Mouse (Mus musculus): ENCODE results near the gene Nup93.
"Not testable (repeated sequence)": the region's sequence is repeated elsewhere in the genome, so short reads cannot be mapped to it uniquely, and the experiment has no call there.

The Nup93 gene

DNA sequence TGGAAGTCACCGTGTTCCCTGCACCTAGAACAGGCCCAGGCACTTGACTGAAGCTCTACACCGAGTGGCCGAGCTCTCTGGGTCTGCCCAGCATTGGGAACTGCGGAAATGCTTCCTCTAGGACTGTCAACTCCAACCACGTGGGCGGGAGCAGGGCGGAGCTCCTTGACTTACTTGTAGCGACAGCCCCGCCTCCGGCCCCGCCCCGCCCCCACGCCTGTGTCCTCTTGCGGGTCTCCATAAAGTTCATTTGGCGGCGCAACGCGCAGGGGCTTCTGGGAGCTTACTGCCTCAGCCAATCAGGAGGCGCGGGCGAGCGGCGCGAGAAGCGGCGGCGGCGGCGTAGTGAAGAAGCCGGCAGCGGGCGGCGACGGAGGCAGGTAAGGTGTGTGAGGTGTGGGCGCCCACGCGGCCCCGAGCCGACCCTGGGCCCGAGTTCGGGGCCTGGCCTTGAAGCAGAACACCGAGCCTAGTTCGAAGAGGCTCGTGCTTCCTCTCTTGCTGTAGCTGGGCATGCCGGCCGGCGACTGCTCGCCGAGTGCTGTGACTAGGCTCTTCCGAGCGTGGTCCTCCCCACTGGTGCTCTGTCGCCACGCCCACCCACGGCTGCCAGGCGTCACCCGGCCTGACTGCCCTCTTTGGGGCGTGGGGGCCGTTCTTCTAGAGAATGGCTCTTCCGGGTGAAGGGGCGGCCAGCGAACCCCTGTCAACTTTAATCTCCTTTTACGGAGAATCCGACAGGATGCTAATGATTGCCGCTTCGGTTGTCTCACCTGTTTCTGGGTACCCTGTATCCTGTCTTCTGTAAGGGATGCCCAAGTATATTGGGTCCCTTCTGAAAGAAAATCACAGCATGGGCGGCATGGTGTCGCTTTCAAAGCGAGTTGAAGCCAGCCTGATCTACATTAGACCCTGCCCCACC is at the start of gene Nup93:
Gene Nup93 (plus strand): TSS at position 313 of the 922 bp plus-strand sequence.
- DNase-seq (ENCODE audit: low spot score in 2 of 2) = peak; percentile 98 to 99

DNA sequence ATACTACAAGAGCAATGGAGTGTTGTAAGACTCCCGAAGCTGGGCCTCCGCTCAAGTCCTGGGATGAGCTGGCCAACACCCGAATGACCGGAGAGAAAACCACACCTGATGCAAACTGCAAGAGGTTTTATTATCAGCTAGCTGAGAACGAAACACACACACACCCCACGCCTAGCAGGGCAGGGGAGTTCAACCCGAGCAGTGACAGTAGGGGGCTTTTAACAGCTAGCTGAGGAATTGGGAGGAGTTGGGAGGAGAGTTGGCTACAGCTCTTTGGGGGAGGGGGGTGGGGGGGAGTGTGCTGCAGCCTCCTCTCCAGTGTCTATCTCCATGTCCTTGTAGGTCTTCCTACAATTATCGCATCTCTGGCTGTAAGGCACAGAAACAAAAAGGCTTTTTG is 48.6 kb upstream of the Nup93 start:
- DNase-seq (ENCODE audit: low spot score in 2 of 2) = not testable (repeated sequence)

DNA sequence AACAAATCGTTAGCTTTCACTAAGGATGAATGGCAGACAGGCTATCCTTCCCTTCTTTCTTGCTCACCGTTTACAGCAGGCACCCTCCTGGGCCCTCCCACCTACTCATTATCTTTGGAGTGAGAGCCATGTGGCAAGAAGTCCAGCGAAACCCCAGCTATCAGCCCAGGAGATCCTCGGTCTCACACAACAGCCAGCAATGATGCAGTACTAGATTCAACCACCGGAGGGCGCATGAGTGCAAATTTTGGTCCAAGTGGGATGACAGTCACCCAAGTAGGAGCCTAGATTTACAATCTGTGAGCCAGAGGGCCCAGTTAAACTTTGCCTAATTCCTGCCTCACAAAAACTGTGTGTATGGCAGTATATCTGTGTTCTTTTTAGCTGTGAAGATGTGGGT is 47.1 kb upstream of the Nup93 start:
- peak; percentile 63 to 86 for DNase-seq (ENCODE audit: low spot score in 2 of 2)

DNA sequence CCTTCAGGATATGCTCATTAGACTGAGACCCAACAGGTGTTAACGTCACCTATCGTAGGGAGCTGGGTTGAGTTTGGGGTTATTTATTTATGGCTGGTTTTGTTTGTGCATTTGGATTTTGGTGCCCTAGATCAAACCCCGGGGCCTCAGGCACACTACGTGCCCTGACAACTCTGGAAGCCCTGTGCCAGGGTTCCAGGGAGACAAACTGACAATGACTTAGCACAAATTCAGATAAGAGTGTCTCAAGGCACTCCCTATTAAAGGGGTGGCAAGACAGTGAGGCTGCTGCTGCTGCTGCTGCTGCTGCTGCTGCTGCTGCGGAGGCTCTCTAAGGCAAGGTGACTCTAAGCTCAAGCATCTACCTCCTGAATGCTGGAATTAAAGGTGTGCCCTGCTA is 44.8 kb upstream of the Nup93 start:
- no peak for DNase-seq (ENCODE audit: low spot score in 2 of 2)

DNA sequence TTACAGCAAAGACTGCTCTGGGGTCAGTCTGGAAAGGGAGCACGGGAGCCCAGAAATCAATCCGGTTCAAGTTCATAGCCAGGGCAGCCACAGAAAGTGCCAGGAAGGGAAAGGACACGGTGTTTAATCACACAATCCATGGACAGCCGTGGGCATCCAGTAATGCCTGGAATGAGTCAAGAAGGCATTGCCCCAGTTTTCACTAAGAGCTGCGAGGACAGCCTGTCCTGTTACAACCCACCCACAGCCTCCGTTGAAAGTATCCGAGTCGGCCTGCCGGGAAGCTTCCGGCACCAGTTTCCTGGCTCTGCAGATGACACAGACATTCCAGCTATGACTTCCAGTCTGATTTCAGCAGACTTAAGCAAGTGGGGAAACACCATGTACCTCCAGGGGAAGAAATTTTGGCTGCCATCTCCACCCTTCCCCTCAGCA is 43.0 kb upstream of the Nup93 start:
- DNase-seq (ENCODE audit: low spot score in 2 of 2) = peak; percentile 56 to 69

DNA sequence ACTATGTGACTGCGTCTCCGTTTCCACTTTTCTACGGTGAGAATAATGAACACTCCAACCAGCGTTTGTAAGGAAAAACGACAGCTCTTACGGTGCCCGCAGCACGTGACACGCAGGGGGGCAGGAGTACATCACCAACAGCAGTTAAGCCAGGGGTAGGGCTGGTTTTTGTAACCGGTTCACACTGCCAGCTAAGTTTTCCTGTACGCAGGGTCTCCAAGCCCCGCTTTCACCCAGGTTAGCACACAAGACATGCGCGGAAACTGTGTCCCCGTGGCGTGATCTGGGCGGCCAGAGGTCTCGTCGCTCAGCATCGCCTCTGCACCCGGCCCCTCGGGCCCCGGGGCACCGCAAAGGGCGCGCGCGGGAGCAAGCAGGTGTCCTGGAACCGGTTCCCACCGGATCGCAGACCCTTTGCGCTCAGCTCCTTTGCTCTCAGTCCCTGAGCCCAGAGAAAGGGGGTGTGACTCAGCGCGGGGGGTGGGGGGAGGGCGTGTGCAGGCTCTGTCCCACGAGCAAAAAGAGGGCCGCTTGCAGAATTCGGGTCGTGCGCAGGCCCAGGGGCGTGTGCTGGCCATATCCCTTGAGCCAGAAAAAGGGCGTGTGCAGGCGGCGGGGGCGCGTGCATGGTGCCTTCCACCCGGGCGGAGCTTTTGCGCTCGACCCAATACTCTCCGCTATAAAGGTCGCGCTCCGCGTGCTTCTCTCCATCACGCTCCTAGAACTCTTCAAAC is 42.1 kb upstream of the Nup93 start, which contains the start of gene Mt2:
Gene Mt2 (plus strand): TSS at position 590 of the 734 bp plus-strand sequence.
- peak; percentile 66 to 72 for DNase-seq (ENCODE audit: low spot score in 2 of 2)

DNA sequence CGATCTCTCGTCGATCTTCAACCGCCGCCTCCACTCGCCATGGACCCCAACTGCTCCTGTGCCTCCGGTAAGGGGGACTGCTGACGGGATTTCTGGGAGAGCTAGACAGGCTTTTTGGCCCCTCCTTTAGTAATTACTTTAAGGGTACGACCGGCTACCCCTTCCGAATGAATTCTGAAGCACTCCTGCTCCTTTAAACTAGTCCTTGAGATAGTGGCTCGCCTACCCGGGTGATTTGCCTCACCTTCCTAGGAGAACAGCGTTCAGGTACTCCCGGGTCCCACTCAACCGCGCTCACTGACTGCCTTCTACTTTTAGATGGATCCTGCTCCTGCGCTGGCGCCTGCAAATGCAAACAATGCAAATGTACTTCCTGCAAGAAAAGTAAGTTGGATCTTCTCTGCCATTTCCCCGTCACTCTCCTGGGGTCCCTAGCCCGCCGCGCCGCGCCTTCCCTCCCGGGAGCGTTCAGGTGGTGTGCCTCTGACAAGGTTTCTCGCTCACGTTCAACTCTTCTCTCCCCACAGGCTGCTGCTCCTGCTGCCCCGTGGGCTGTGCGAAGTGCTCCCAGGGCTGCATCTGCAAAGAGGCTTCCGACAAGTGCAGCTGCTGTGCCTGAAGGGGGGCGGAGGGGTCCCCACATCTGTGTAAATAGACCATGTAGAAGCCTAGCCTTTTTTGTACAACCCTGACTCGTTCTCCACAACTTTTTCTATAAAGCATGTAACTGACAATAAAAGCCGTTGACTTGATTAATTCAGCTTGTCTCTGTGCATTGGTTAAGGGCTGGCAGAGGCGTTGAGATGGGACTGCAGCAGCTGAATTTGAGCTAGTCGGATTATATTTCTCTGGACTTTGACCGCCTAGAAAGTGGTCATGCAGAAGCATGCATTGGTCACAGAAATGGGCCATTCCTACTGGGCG is 41.3 kb upstream of the Nup93 start:
- DNase-seq (ENCODE audit: low spot score in 2 of 2) = no peak

DNA sequence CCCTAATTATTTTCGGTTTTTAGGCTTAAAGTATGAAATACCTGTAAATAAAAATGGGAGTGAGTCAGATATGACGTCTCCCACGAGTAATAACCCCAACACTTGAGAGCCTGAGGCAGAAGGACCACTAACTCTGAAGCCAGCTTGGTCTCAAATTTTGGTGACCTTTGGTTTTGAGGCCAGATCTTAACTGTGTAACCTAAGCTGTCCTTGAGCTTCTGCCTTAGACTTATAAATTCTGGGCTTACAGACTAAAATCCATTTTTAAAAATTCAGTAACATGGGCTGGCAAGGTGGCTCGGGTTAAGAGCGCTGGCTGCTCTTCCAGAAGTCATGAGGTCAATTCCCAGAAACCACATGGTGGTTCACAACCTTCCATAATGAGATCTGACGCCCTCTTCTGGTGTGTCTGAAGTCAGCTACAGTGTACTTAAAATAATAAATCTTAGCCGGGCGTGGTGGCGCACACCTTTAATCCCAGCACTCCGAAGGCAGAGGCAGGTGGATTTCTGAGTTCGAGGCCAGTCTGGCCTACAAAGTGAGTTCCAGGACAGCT is 40.4 kb upstream of the Nup93 start:
- DNase-seq (ENCODE audit: low spot score in 2 of 2) = no peak

DNA sequence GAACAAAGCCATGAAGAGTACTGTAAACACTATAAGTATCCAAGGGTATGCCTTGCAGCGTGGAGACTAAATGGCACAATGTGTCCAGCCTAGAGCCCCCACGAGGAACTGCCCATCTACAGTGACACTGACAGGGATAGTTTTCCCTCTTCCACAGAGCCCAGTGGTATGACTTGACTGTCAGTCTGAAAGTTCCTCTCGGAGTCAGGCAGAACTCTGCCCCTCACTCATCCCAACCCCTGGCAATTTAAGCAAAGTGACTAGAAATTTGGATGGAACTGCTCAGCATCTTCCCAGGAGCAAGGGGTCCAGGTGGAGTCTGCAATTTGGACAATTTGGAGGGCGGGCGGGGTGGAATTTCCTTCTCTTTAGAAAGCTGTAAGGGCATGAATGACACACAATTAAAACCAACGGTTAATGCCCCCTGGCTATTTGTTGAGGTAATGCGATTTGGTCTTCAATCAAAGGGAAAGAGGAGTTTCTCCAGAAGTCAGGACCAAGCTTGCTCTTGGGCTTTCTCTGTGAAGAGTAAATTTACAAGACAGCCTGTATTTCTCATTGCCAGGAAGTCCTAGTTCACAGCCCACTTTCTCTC is 39.6 kb upstream of the Nup93 start:
- DNase-seq (ENCODE audit: low spot score in 2 of 2) = no peak

DNA sequence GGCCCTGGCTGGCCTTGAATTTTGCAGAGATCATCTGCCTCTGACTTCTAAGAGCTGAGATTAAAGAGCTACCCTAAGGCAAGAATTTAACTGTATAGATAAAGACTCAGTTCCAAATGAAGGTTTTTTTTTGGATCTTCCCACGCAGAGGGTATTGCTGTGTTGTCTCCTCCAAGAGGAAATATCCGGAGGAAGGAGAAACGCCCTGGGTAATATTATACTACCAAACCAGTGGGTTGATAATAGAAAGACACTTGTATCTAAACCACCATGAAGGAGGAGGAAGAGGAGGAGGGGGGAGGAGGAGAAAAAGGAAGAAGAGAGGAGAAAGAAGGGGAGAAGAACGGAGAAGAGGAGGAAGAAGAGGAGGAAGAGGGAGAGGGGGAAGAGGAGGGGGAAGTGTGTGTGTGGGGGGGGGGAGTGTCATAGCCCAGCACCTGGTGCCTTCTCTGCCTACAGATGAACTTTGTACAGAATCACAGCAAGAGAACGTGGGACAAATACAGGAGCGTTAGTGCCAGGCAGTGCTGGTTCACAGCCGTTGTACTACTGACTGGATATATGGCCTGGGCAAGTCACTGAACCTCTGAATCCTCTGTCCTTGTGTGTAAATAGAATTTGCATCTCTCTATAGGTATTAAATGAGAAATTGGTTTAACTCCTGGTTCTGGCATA is 36.5 kb upstream of the Nup93 start:
- no peak for DNase-seq (ENCODE audit: low spot score in 2 of 2)

DNA sequence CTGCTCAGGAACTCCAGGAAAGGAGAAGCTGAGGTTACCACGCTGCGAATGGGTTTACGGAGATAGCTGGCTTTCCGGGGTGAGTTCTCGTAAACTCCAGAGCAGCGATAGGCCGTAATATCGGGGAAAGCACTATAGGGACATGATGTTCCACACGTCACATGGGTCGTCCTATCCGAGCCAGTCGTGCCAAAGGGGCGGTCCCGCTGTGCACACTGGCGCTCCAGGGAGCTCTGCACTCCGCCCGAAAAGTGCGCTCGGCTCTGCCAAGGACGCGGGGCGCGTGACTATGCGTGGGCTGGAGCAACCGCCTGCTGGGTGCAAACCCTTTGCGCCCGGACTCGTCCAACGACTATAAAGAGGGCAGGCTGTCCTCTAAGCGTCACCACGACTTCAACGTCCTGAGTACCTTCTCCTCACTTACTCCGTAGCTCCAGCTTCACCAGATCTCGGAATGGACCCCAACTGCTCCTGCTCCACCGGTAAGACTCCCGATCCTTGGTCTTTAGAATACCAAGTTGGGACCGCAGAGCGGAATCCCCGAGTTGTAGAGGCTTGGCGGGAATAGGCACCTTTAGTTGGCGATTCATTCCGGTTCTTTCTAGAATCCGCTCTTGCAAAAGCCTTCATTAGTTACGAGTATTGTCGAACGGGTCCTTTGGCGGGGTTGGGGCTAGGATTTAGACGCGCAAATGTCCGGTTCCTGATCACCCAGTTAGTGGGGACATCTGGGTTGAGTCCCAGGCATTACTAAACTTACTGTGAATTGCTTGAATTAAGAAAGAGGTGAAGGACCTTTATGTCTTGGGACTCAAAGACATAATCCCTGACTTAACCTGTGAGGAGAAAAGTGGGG is 35.3 kb upstream of the Nup93 start, which contains the start of gene Mt1:
Gene Mt1 (plus strand): TSS at position 226 of the 856 bp plus-strand sequence.
- DNase-seq (ENCODE audit: low spot score in 2 of 2) = peak; percentile 93 to 94

DNA sequence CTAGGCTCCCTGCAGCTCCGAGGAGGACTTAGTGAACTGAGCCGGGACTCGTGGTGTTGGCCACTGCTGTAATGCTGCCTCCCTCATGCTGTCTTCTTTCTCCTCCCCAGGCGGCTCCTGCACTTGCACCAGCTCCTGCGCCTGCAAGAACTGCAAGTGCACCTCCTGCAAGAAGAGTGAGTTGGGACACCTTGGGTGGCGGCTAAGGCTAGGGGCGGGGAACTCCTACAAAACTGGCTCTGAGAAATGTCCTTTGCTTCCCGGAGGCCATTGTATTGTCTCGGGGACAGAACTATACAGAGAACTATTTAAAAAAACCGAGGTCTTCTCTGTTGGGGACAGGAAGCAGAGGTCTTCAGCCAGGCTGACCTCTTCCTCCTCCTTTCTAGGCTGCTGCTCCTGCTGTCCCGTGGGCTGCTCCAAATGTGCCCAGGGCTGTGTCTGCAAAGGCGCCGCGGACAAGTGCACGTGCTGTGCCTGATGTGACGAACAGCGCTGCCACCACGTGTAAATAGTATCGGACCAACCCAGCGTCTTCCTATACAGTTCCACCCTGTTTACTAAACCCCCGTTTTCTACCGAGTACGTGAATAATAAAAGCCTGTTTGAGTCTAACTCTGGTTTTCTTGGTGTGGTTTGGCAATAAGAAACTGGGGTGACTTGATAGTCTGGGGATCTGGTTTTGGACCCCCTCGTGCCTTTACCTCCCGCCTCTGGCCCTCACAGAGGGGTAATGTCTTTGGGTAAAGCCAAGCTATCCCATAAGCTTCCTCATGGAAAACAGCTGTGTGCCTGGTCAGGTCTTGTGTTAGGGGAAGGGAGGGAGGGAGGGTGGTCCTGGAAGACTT is 34.4 kb upstream of the Nup93 start:
- DNase-seq (ENCODE audit: low spot score in 2 of 2) = no peak

DNA sequence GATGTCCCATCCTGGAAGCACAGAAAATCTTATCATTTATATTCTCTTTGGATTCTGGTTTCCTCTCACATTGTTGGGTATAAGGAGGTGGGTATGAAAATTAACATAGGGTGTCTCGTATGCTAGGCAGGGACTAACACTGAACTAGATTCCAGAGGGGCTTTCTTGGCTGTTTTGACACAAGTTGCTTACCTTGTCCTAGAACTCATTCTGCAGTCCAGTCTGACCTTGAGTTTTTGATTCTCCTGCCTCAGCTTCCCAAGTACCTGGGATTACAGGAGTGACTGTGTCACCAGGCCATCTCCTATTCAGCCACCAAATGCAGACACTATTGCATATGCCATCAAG is 33.8 kb upstream of the Nup93 start:
- no peak for DNase-seq (ENCODE audit: low spot score in 2 of 2)

DNA sequence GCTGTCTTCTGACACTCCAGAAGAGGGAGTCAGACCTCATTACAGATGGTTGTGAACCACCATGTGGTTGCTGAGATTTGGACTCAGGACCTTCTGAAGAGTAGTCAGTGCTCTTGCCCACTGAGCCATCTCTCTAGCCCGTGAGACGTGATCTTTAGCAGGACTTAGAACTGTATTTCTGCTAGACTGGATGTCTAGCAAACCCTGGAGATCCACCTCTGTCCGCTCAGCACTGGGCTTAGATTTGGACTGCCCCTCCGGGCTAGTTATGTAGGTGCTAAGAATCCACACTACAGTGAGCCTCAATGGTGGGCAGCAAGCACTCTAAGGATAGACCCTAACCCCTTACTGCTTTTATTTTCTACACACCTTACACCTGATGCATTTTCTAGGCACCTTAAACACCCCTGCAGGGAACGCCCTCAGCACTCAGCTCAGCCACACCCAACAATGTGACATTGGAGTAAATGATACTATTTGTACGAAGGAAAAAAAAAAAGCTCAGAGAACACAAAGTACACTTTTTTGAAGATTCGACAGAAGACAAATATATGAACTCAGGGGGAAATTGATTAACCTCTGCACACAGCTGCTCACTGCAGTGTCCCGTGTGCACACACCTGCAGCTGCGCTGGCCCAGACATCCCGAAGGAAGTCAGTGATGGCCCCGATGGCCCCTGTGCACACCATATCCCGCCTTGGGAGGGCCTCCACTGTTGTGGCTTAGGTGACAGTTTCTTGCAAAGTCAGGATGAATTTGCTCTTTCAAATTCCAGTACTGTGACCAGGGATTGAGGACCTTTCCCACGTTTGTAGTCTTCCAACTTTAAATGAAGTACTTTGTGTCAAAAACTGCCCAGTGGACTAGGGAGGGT is 32.1 kb upstream of the Nup93 start:
- DNase-seq (ENCODE audit: low spot score in 2 of 2) = no peak

DNA sequence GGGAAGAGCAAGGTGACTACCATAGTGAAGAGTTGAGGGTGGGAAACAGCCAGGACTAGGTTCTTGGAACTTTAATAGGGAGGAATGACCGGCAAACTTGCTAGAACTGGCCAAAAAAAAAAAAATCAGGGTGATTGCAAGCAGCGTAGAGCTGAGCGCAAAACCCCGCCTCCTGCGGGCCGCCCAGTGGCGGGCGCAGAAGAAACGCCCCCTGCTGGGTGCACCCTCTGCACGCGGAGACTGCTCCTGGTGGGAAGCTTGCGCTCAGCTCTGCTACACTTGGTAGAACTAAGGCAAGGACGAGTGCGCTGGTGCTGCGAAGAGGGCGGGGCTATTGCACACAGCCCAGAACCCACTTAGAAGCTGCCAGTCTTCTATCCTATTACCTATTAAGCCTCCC is 31.2 kb upstream of the Nup93 start:
- DNase-seq (ENCODE audit: low spot score in 2 of 2) = peak; percentile 65 to 78

DNA sequence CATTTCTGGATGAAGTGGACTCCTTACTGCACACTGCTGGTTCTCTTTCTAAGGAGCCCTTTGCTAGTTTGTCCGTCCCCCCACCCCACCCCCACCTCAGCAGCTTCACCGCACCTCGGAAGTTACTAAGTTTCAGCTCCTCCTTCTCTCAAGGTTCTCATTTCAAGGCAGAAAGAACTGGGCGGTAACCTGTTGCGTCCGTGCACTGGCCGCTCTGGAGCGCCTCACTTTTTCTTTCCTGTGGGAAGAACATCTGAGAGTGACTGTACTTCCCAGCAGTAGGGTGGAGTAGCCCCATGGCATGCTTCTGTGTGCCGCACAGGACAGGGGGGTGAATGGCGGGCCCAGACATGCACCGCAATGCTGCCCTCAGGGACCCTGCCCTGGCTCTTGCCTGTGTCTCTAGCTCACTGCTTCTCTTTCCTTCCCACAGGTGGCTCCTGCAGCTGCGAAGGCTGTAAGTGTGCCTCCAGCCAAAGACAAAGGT is 30.0 kb upstream of the Nup93 start:
- DNase-seq (ENCODE audit: low spot score in 2 of 2) = no peak

DNA sequence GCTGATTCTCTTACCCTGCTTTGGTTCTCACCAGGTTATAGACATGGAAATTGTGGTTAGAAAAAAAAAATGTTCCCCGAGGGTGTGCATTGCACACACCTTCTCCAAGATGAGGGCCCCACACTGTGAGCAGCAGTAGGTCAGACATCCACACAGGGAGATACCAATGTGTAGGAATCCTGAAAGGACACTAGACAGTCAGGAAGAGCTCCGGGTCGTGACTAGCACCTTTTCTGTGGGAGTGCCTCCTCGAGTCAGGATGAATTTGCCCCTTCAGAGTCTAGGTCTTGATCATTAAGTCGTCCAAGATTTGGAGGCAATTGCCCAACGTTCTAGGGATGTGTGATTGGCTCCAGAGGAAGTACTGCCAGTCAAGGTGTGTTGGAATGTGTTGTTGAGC is 28.6 kb upstream of the Nup93 start:
- DNase-seq (ENCODE audit: low spot score in 2 of 2) = no peak
